Mouse (Mus musculus): ENCODE results near the gene Paqr4. TPM values are rescaled to one million over a fixed set of nuclear protein-coding genes. Genes with fewer than 3 reads are reported as not detected.

Gene Paqr4
- polyA plus RNA-seq, 1 experiment from 2014 or later, result 75.2 TPM

DNA sequence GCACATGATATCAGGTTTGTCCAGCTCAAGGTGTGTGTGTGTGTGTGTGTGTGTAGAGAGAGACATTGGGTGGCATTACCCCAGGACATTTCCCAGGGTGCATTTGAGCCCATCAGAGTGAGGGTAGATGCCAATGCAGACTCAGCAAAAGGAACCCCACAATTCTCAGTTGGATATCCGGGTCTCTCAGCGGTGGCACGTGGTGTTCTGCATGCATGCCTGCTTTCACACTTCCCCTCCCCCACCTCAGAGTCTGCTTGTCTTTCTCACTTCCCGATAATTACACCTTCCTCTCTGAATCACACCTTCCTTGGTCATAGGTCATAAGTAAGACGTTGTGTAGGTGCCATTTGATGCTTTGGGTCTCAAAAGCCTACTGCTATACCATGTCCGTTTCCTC is 7.4 kb upstream of the Paqr4 start:
- no peak overlapping the region for H3K4me3 ChIP-seq
- H3K4me1 ChIP-seq (replicated peaks), result peaks cover 19% of the 10 kb centered on the region
- H3K27me3 ChIP-seq, result peaks cover 31% of the 10 kb centered on the region
- H3K36me3 ChIP-seq, result peaks cover 19% of the 10 kb centered on the region
- no peak overlapping the region for H3K27ac ChIP-seq (replicated peaks)
- no peak for ATAC-seq (ENCODE audit: low FRiP score, low read depth)
- H3K9ac ChIP-seq, result no peak overlapping the region
- no peak overlapping the region for H3K4me2 ChIP-seq
- 42% methylated on average over 6 of the region's 6 CpGs for WGBS
- no peaks in the 10 kb centered on the region for H3K9me3 ChIP-seq

DNA sequence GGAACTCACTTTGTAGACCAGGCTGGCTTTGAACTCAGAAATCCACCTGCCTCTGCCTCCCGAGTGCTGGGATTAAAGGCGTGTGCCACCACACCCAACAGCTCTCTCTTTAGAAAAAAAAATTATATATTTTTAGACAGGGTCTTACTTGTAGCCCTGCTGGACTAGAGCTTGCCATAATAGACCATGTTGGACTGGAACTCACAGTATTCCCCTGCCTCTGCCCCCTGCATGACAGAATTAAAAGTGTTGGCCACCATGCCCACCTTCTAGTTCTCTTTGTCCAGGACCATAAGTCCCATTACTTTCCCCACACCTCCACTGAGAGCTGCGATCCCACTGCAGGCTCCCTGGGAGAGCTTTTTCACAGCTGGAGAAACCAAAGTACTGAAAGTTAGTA is 6.8 kb upstream of the Paqr4 start:
- H3K27me3 ChIP-seq, result peaks cover 36% of the 10 kb centered on the region
- H3K4me3 ChIP-seq, result no peak overlapping the region
- H3K9me3 ChIP-seq, result no peaks in the 10 kb centered on the region
- 82% methylated on average over 3 of the region's 3 CpGs for WGBS
- H3K36me3 ChIP-seq, result peaks cover 13% of the 10 kb centered on the region
- H3K9ac ChIP-seq, result no peak overlapping the region
- H3K27ac ChIP-seq (replicated peaks), result no peak overlapping the region
- ATAC-seq (ENCODE audit: low FRiP score, low read depth), result no peak
- H3K4me2 ChIP-seq, result no peak overlapping the region
- peaks cover 22% of the 10 kb centered on the region for H3K4me1 ChIP-seq (replicated peaks)

DNA sequence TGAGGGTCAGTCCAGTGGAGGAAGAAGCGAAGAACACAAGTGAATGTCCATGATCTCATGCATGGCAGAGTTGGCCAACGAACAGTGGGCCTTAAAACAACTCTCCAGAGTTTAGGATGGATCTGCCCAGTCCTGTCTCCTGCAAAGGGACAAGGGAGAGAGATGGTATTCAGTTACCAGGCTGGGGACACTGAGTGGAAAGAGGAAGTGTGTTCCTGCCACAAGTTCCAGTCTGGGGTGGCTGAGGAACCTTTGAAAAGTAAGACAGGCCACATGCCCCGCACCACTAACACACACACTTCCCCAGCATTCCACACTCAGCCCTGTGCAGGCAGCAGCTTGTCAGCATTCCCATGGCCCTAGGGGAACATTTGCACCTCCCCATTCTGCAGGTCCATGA is 6.1 kb upstream of the Paqr4 start:
- Histone ChIP-seq H3K4me1 (replicated peaks) (peaks cover 28% of the 10 kb centered on the region), H3K9ac (no peak overlapping the region), H3K9me3 (no peaks in the 10 kb centered on the region), H3K27me3 (peaks cover 43% of the 10 kb centered on the region), H3K27ac (replicated peaks) (no peak overlapping the region), H3K4me3 (no peak overlapping the region), H3K4me2 (no peak overlapping the region; the same call in 1 of the 2 replicates), H3K36me3 (peaks cover 6% of the 10 kb centered on the region; the same call in 1 of the 2 replicates)
- 74% methylated on average over 3 of the region's 3 CpGs for WGBS
- no peak for ATAC-seq (ENCODE audit: low FRiP score, low read depth)

- WGBS, result 2% methylated on average over 12 of the region's 12 CpGs
- peaks cover 48% of the 10 kb centered on the region for H3K27me3 ChIP-seq
- ATAC-seq (ENCODE audit: low FRiP score, low read depth), result no peak
Measured at GRCm38 (mm10) chr17:23746311-23746710, 5.6 kb upstream of the Paqr4 start.

DNA sequence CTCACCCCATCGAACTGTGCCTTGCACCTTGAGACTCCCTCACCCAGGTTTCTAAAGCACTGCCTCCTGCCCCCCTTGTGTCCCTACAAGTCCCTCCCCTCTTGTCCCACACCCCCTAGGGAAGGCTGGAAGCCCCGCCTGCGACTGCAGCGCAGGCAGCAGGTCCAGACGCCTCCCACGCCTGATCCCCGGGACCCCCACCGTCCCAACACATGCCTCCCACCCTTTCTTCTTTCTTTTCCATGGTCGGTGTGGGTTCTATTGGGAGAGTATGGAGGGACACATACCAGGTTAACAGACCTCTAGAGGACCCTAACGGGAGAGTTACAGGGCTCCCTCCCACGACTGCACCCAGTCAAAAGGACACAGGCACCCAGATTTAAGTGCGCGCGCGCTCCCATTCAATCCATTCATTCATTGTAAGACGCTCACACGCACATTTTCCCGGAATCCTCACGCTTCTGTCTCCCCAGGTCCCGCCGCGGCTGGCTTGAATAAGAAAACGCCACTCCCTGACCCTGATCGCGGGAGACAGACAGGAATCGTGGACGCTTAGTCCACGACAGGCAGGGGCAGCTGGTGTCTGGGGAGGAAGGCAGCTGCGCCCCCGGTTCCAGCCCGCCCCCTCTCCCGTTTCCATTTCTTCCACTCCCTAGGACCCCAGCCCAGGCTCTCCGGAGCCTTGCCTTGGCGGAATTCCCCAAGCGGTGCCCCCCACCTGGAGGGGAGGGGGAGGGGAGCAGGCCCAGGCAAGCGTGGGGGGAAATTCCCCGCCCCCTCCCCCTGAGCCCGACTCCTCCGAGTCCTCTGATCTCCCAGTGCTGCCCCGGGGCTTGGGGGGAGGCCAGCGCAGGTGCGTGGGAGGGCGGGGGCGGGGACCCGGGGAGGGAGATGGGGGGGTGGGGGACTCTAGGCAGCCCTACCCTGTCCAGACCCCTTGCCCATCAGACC is 4.9 kb upstream of the Paqr4 start, which contains the start of gene Kremen2:
Gene Kremen2 (minus strand): TSS at position 533 of the 951 bp plus-strand sequence.
- WGBS, result under 1% methylated on average over 39 of the region's 45 CpGs
- H3K27me3 ChIP-seq, result peaks cover 54% of the 10 kb centered on the region
- peak within 1 kb of the TSS; percentile 50 for H3K9ac ChIP-seq
- H3K9me3 ChIP-seq, result no peaks in the 10 kb centered on the region
- H3K36me3 ChIP-seq, result no peaks in the 10 kb centered on the region
- peaks cover 31% of the 10 kb centered on the region for H3K4me1 ChIP-seq (replicated peaks)
- H3K4me2 ChIP-seq, result peak within 1 kb of the TSS; percentile 90
- no peak for ATAC-seq (ENCODE audit: low FRiP score, low read depth)
- H3K27ac ChIP-seq (replicated peaks), result no peak within 1 kb of the TSS
- peak within 1 kb of the TSS; percentile 44 for H3K4me3 ChIP-seq

More at GRCm38 (mm10) chr17:23746311-23746710, 5.6 kb upstream of the Paqr4 start:
- H3K9me3 ChIP-seq, result no peaks in the 10 kb centered on the region
- peak overlapping the region; percentile 44; the same call in 1 of the 2 replicates for H3K4me3 ChIP-seq
- peak overlapping the region; percentile 90 for H3K4me2 ChIP-seq
- H3K9ac ChIP-seq, result no peak overlapping the region
- H3K4me1 ChIP-seq (replicated peaks), result peaks cover 28% of the 10 kb centered on the region
- H3K36me3 ChIP-seq, result peaks cover 2% of the 10 kb centered on the region; the same call in 1 of the 2 replicates
- H3K27ac ChIP-seq (replicated peaks), result no peak overlapping the region

GRCm38 (mm10) chr17:23744651-23745050 is 4.0 kb upstream of the Paqr4 start:
- peaks cover 54% of the 10 kb centered on the region for H3K27me3 ChIP-seq
- H3K9ac ChIP-seq, result peak overlapping the region; percentile 50; the same call in 1 of the 2 replicates

GRCm38 (mm10) chr17:23744076-23744475 is 3.4 kb upstream of the Paqr4 start:
- H3K4me2 ChIP-seq, result no peak overlapping the region
- no peak overlapping the region for H3K4me3 ChIP-seq
- no peaks in the 10 kb centered on the region for H3K36me3 ChIP-seq
- no peaks in the 10 kb centered on the region for H3K9me3 ChIP-seq
- no peak overlapping the region for H3K27ac ChIP-seq (replicated peaks)
- H3K4me1 ChIP-seq (replicated peaks), result peaks cover 37% of the 10 kb centered on the region
- ATAC-seq (ENCODE audit: low FRiP score, low read depth), result no peak
- no peak overlapping the region for H3K9ac ChIP-seq
- peaks cover 54% of the 10 kb centered on the region for H3K27me3 ChIP-seq
- WGBS, result 28% methylated on average over 8 of the region's 8 CpGs

More at GRCm38 (mm10) chr17:23744651-23745050, 4.0 kb upstream of the Paqr4 start:
- no peaks in the 10 kb centered on the region for H3K36me3 ChIP-seq
- peak overlapping the region; percentile 44 for H3K4me3 ChIP-seq
- H3K4me1 ChIP-seq (replicated peaks), result peaks cover 34% of the 10 kb centered on the region
- 4% methylated on average over 14 of the region's 14 CpGs for WGBS
- peak overlapping the region; percentile 90 for H3K4me2 ChIP-seq
- no peak for ATAC-seq (ENCODE audit: low FRiP score, low read depth)
- H3K27ac ChIP-seq (replicated peaks), result no peak overlapping the region
- H3K9me3 ChIP-seq, result no peaks in the 10 kb centered on the region

DNA sequence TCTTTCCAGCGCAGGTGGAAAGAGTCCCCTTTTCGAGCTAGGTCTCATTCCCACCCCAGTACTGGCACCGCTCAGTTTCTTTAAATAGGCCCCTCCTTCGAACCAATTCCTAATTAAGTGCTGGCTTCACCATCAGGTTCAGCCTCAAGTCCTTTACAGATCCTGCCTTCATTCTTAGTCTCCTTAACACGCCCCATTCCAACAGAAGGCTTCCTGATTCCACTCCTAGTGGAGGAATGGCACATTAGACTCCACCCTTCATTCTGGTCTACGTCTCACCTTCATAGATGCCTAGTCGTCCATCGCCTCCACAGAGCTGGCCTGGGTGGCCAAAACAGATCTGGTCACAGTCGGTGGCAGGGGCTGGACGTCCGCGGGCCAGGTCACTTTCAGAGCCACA is 2.3 kb upstream of the Paqr4 start:
- Histone ChIP-seq H3K4me3 (peak overlapping the region; percentile 30; the same call in 1 of the 2 replicates), H3K4me2 (peak overlapping the region; percentile 50; the same call in 1 of the 2 replicates), H3K27me3 (peaks cover 54% of the 10 kb centered on the region), H3K27ac (replicated peaks) (no peak overlapping the region), H3K9me3 (no peaks in the 10 kb centered on the region), H3K9ac (no peak overlapping the region), H3K36me3 (no peaks in the 10 kb centered on the region), H3K4me1 (replicated peaks) (peaks cover 48% of the 10 kb centered on the region)
- 63% methylated on average over 12 of the region's 12 CpGs for WGBS
- no peak for ATAC-seq (ENCODE audit: low FRiP score, low read depth)

GRCm38 (mm10) chr17:23742210-23742793 is 1.6 kb upstream of the Paqr4 start:
- H3K4me2 ChIP-seq, result peak overlapping the region; percentile 50
- H3K27me3 ChIP-seq, result peaks cover 54% of the 10 kb centered on the region
- no peak overlapping the region for H3K9ac ChIP-seq
- WGBS, result 7% methylated on average over 44 of the region's 44 CpGs
- H3K4me1 ChIP-seq (replicated peaks), result peaks cover 55% of the 10 kb centered on the region
- H3K27ac ChIP-seq (replicated peaks), result no peak overlapping the region
- H3K36me3 ChIP-seq, result no peaks in the 10 kb centered on the region
- ATAC-seq (ENCODE audit: low FRiP score, low read depth), result no peak
- peak overlapping the region; percentile 30 for H3K4me3 ChIP-seq
- H3K9me3 ChIP-seq, result no peaks in the 10 kb centered on the region

- Histone ChIP-seq H3K4me2 (peak overlapping the region; percentile 50; the same call in 1 of the 2 replicates), H3K9ac (no peak overlapping the region), H3K4me1 (replicated peaks) (peaks cover 56% of the 10 kb centered on the region), H3K4me3 (peak overlapping the region; percentile 30), H3K36me3 (0 out of 2 replicates have a peak, but pooled peaks cover 3% of the 10 kb centered on the region), H3K27ac (replicated peaks) (no peak overlapping the region), H3K9me3 (no peaks in the 10 kb centered on the region), H3K27me3 (peaks cover 48% of the 10 kb centered on the region)
- 51% methylated on average over 38 of the region's 38 CpGs for WGBS
- no peak for ATAC-seq (ENCODE audit: low FRiP score, low read depth)
Measured at GRCm38 (mm10) chr17:23741359-23742209, 917 bp upstream of the Paqr4 start.

DNA sequence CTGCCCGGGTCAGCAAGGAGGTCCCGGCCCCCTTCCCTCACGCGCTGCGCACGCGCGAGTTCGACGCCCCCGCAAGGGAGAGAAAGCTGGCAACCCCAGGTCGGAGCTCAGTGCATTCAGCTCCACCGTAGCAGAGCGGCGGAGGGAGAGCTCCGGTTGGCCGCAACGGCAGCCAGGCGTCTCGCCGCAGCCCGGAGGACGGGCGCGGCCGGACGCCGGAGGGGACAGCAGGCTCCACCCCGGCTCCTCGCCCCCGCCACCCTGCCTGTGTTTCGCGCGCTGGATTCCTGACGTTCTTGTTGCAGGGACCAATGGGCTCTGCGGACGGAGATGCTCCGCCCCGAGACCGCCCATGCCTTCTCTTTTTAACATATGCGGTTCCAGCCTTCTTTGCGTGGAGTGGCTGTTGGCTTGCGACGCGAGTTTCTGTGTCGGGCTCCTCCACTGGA is 507 bp downstream of the Paqr4 start:
- H3K27ac ChIP-seq (replicated peaks), result peak overlapping the region; percentile 84
- peak; percentile 88 for ATAC-seq (ENCODE audit: low FRiP score, low read depth)
- H3K4me1 ChIP-seq (replicated peaks), result peaks cover 44% of the 10 kb centered on the region
- peak overlapping the region; percentile 75 for H3K9ac ChIP-seq
- peak overlapping the region; percentile 73 for H3K4me3 ChIP-seq
- WGBS, result under 1% methylated on average over 37 of the region's 46 CpGs
- H3K27me3 ChIP-seq, result peaks cover 43% of the 10 kb centered on the region
- H3K36me3 ChIP-seq, result 0 out of 2 replicates have a peak, but pooled peaks cover 12% of the 10 kb centered on the region
- H3K9me3 ChIP-seq, result no peaks in the 10 kb centered on the region
- peak overlapping the region; percentile 89 for H3K4me2 ChIP-seq

Data from hindbrain, embryonic 15.5 days (tissue).